Mouse (Mus musculus) small intestine, adult 2 months (tissue): ENCODE data around the gene Dlgap1. TPM values are rescaled to one million over a fixed set of nuclear protein-coding genes. Genes with fewer than 3 reads are reported as not detected.

Experiments used
- H3K27ac ChIP-seq: fragments of 200-500 bp; 2 replicates; pipeline ENCODE4 v1.5.1; 2012; ENCODE audit warnings: low read depth, low read length, control low read depth, inconsistent platforms; ENCODE audit not compliant: insufficient read depth
- H3K27me3 ChIP-seq: fragments of 200-500 bp; 2 replicates; pipeline ENCODE4 v1.6.1; 2012; ENCODE audit warnings: mild to moderate bottlenecking, moderate library complexity, low read length, inconsistent platforms; ENCODE audit not compliant: control insufficient read depth, insufficient read depth
- H3K36me3 ChIP-seq: fragments of 200-500 bp; 2 replicates; pipeline ENCODE4 v1.6.1; 2012; ENCODE audit warnings: mild to moderate bottlenecking, low read length, control low read depth, inconsistent platforms; ENCODE audit not compliant: control insufficient read depth, insufficient read depth
- H3K4me1 ChIP-seq: fragments of 200-500 bp; 2 replicates; pipeline ENCODE4 v1.6.1; 2012; ENCODE audit warnings: low read length, inconsistent platforms, mixed read lengths; ENCODE audit not compliant: control insufficient read depth, insufficient read depth, insufficient read length
- H3K4me3 ChIP-seq: fragments of 200-500 bp; 2 replicates; pipeline ENCODE4 v1.5.1; 2012; ENCODE audit warnings: low read depth, mild to moderate bottlenecking, control low read depth, inconsistent platforms, low read length, moderate library complexity
- CTCF ChIP-seq: fragments of 200-500 bp; IDR thresholded peaks from 2 replicates; pipeline ENCODE4 v1.5.1; 2012; ENCODE audit warnings: low read depth, mild to moderate bottlenecking, control low read depth, inconsistent platforms, low read length, moderate library complexity, mixed read lengths; ENCODE audit not compliant: insufficient replicate concordance, insufficient read length; ENCODE audit errors: extremely low read depth
- POLR2A ChIP-seq: fragments of 200-500 bp; IDR thresholded peaks from 2 replicates; pipeline ENCODE4 v1.6.1; 2012; ENCODE audit warnings: low read depth, mild to moderate bottlenecking, control low read depth, inconsistent platforms, low read length, moderate library complexity
- WGBS: fragments of 180-500 bp; shearing (Covaris S2); methylation state at CpG from one replicate; pipeline ENCODE4 v1.1.7; 2018; 5-methylcytosine and 5-hydroxymethylcytosine counted together
- polyA plus RNA-seq: library from polyadenylated mRNA; depleted of rRNA; stranded (reverse); fragments of >200 nt; gene quantifications from 2 replicates; pipeline ENCODE4 v1.2.3, GENCODE M21; 2012

The Dlgap1 gene
- polyA plus RNA-seq, 1 experiment, result 0.61 TPM

- TF ChIP-seq CTCF, result no peak
- TF ChIP-seq POLR2A, result no peak
- H3K27me3 ChIP-seq, result no peaks in the 10 kb centered on the region
- peak overlapping the region; percentile 91 for H3K27ac ChIP-seq
- H3K36me3 ChIP-seq, result peaks cover 7% of the 10 kb centered on the region
- WGBS, result under 1% methylated on average over 23 of the region's 23 CpGs
- peak overlapping the region; percentile 70 for H3K4me3 ChIP-seq
- peaks cover 16% of the 10 kb centered on the region for H3K4me1 ChIP-seq
Observed at GRCm38 (mm10) chr17:70848511-70849398, 879.9 kb downstream of the Dlgap1 start.

DNA sequence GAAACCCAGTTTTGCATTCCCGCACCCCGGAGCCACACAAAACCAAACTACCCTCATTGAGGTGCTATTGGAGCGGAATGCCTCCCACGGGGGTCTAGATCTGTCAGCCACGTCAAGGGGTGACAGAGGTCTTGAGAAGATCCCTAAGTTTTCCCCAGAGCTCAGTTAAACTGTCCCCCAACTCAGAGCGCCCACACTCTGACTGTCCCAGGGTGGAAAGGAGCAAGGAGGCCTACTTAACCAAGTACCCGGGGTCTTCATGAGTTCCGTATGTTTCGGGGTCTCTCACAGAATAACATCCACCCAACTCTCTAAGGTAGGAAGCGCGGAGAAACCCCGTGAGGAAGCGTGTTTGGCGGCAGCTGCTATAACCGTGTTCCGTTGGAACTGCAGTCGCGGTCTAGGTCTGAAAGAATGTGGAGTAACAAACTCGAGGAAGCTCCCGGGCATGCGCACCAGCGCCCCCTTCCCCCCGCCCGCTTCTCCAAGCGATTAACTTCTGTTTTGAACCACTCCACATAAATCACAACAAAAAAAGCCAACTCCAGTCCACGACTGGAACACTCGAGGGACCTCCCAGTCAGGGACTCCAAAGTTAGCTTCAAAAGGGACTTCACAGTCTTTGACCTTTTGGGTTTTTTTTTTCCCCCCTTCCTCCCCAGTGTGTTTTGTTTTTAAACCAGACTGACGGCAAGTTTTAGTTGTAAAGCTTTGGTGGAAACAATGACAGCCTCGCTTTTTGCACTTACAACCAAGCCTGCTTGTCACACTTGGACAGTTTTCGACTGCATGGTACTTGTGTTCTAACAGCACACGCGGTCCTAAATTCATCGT is 880.7 kb downstream of the Dlgap1 start:
- Histone ChIP-seq H3K4me3 (peak overlapping the region; percentile 70), H3K27me3 (no peaks in the 10 kb centered on the region), H3K36me3 (peaks cover 3% of the 10 kb centered on the region), H3K4me1 (peaks cover 17% of the 10 kb centered on the region), H3K27ac (peak overlapping the region; percentile 91)
- WGBS, result under 1% methylated on average over 33 of the region's 33 CpGs
- TF ChIP-seq POLR2A (peak; percentile 86), CTCF (peak; percentile 22; the same call in 1 of the 2 replicates)

- TF ChIP-seq POLR2A (no peak), CTCF (no peak)
- Histone ChIP-seq H3K27me3 (no peaks in the 10 kb centered on the region), H3K4me1 (peaks cover 9% of the 10 kb centered on the region), H3K27ac (peak overlapping the region; percentile 91), H3K4me3 (peak overlapping the region; percentile 70), H3K36me3 (no peaks in the 10 kb centered on the region)
- under 1% methylated on average over 40 of the region's 40 CpGs for WGBS
Observed at GRCm38 (mm10) chr17:70850233-70850995, 881.5 kb downstream of the Dlgap1 start.

DNA sequence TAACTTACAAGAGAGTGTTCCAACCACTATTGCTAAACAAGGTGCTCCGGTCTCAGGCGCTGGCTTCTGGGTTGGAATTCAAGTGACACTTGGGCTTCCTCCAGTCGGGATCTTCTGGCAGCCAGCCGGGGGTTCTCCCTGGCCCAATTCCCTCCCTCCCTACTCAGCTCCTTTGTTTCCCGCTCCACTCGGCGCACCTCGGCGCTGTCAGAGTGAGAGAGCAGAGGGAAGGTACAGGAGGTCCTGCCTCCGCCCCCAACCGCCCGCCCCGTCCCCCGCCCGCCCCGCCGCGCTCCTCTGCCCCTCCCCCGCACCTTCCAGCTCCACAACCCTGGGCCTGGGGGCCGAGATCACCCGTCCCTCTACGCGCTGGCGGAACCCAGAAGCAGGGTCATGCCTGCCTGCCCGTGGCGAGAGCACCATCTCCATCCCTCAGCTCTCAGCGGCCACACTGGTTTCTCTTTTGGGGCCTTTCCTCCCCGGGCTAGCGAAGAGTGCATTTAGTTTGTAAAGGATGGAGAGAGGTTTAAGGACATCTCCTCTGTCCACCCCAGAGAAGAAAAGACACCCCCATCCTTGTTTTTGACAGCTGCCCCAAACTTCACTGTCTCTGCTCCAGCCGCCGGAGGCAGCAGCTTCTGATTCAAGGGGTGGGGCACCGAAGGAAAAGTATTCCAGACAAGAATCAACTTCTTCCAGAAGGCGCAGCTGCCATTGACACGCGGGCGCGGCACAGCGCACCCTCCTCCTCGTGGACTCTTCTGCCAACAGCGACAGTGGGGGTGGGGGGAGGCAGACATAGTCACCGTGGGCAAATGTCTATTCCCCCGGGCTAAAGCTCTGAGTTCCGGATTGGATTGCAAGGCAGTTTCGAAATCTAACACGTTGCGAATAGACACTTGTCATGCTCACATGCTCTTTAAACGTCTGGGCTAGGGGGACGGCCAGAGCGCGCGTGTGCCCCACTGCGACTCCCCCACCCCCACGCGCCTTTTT is 882.4 kb downstream of the Dlgap1 start:
- H3K4me1 ChIP-seq, result peaks cover 6% of the 10 kb centered on the region
- peak overlapping the region; percentile 70 for H3K4me3 ChIP-seq
- H3K27me3 ChIP-seq, result no peaks in the 10 kb centered on the region
- peak overlapping the region; percentile 91 for H3K27ac ChIP-seq
- WGBS, result under 1% methylated on average over 54 of the region's 54 CpGs
- peak; percentile 84 for TF ChIP-seq POLR2A
- no peak for TF ChIP-seq CTCF
- H3K36me3 ChIP-seq, result no peaks in the 10 kb centered on the region

GRCm38 (mm10) chr17:70852011-70852685 is 883.3 kb downstream of the Dlgap1 start:
- Histone ChIP-seq H3K27ac (peak overlapping the region; percentile 87), H3K4me1 (peaks cover 4% of the 10 kb centered on the region), H3K4me3 (peak overlapping the region; percentile 70), H3K27me3 (no peaks in the 10 kb centered on the region), H3K36me3 (no peaks in the 10 kb centered on the region)
- WGBS, result under 1% methylated on average over 29 of the region's 29 CpGs
- TF ChIP-seq CTCF (peak; percentile 23; the same call in 1 of the 2 replicates), POLR2A (peak; percentile 10; the same call in 1 of the 2 replicates)
